Mouse (Mus musculus) CH12.LX (cell line): ENCODE data around the gene Zfp82. TPM values are rescaled to one million over a fixed set of nuclear protein-coding genes. Genes with fewer than 3 reads are reported as not detected.
A peak's percentile ranks its signal among the peaks of the same experiment; 100 is the strongest.

ENCODE experiments used
- DNase-seq: peaks from one replicate; pipeline ENCODE4 v3.0.0-alpha.2; 2013; ENCODE audit errors: extremely low read depth
- H3K27ac ChIP-seq: 2 replicates; pipeline ENCODE4 v1.5.1; 2012; ENCODE audit warnings: low read depth, mild to moderate bottlenecking, control low read depth, moderate library complexity; ENCODE audit not compliant: insufficient read depth
- H3K27me3 ChIP-seq: replicated peaks from 2 replicates; pipeline ENCODE3; 2012; ENCODE audit warnings: inconsistent platforms
- H3K36me3 ChIP-seq, 2 experiments: replicated peaks in 1 of 2; 2 replicates each; pipeline versions ENCODE3 to v1.6.1; 2012; ENCODE audit warnings: inconsistent platforms in 1 of 2, low read length in 1 of 2, mild to moderate bottlenecking in 1 of 2, mixed read lengths in 1 of 2, moderate library complexity in 1 of 2; ENCODE audit not compliant: control insufficient read depth in 1 of 2, insufficient read depth in 1 of 2
- H3K4me1 ChIP-seq, 2 experiments: 2 replicates each; pipeline ENCODE4 v1.6.1; 2012; ENCODE audit warnings: inconsistent platforms in 1 of 2, moderate library complexity in 1 of 2; ENCODE audit not compliant: insufficient read depth in 2 of 2, control insufficient read depth in 1 of 2
- H3K4me2 ChIP-seq: 2 replicates; pipeline ENCODE4 v1.6.1; 2012; ENCODE audit warnings: low read depth, mild to moderate bottlenecking, control low read depth; ENCODE audit not compliant: poor library complexity, insufficient read depth, severe bottlenecking
- H3K4me3 ChIP-seq, 3 experiments: fragments of 150-350 bp in 1 of 3; sonication (generic) in 1 of 3; replicated peaks in 1 of 3; 2 replicates each; pipeline versions ENCODE3 to v1.5.1; 2011 to 2012; ENCODE audit warnings: low read depth in 2 of 3, low read length in 2 of 3, mild to moderate bottlenecking in 2 of 3, moderate library complexity in 2 of 3, control low read depth in 1 of 3, improper control_type of control experiment in 1 of 3, inconsistent platforms in 1 of 3, mixed read lengths in 1 of 3; ENCODE audit not compliant: poor library complexity in 1 of 3
- H3K79me2 ChIP-seq: replicated peaks from 2 replicates; pipeline ENCODE4 v1.6.1; 2012; ENCODE audit warnings: mild to moderate bottlenecking, moderate library complexity; ENCODE audit not compliant: control insufficient read depth, poor library complexity, insufficient read depth, severe bottlenecking; ENCODE audit errors: extremely low read depth
- H3K9ac ChIP-seq: 2 replicates; pipeline ENCODE4 v1.6.1; 2012; ENCODE audit warnings: low read depth, mild to moderate bottlenecking, control low read depth, moderate library complexity; ENCODE audit not compliant: insufficient read depth
- H3K9me3 ChIP-seq: replicated peaks from 2 replicates; pipeline ENCODE3; 2012; ENCODE audit warnings: low read length, inconsistent platforms, mixed read lengths
- BHLHE40 ChIP-seq: IDR thresholded peaks from 2 replicates; pipeline ENCODE4 v1.6.1; 2011; ENCODE audit warnings: mild to moderate bottlenecking, low read depth, low read length, improper control_type of control experiment
- CHD1 ChIP-seq: IDR thresholded peaks from 2 replicates; pipeline ENCODE4 v1.6.1; 2012; ENCODE audit warnings: low read depth, low read length, improper control_type of control experiment, inconsistent platforms
- CHD2 ChIP-seq: IDR thresholded peaks from 2 replicates; pipeline ENCODE4 v1.6.1; 2011; ENCODE audit warnings: low read length, improper control_type of control experiment
- ELF1 ChIP-seq: IDR thresholded peaks from 2 replicates; pipeline ENCODE4 v1.6.1; 2014; ENCODE audit warnings: low read depth, mild to moderate bottlenecking, inconsistent platforms, low read length, improper control_type of control experiment
- EP300 ChIP-seq: IDR thresholded peaks from 2 replicates; pipeline ENCODE4 v1.6.1; 2011; ENCODE audit warnings: low read length, improper control_type of control experiment
- HCFC1 ChIP-seq: IDR thresholded peaks from 2 replicates; pipeline ENCODE4 v1.6.1; 2012; ENCODE audit warnings: low read depth, mild to moderate bottlenecking, inconsistent platforms, low read length, improper control_type of control experiment
- IRF4 ChIP-seq: IDR thresholded peaks from 2 replicates; pipeline ENCODE4 v1.6.1; 2014; ENCODE audit warnings: low read depth, mild to moderate bottlenecking, inconsistent platforms, low read length, improper control_type of control experiment
- JUND ChIP-seq: conservative IDR thresholded peaks from 2 replicates; pipeline ENCODE4 v1.6.1; 2011; ENCODE audit warnings: low read depth, low read length, improper control_type of control experiment
- MAFK ChIP-seq: IDR thresholded peaks from 2 replicates; pipeline ENCODE4 v1.6.1; 2011; ENCODE audit warnings: low read length, improper control_type of control experiment; ENCODE audit not compliant: insufficient replicate concordance
- MAX ChIP-seq: IDR thresholded peaks from 2 replicates; pipeline ENCODE4 v1.6.1; 2011; ENCODE audit warnings: low read length, improper control_type of control experiment
- MXI1 ChIP-seq: IDR thresholded peaks from 2 replicates; pipeline ENCODE4 v1.6.1; 2011; ENCODE audit warnings: mild to moderate bottlenecking, low read depth, low read length, improper control_type of control experiment
- MYC ChIP-seq: IDR thresholded peaks from 2 replicates; pipeline ENCODE4 v1.6.1; 2011; ENCODE audit warnings: low read depth, mild to moderate bottlenecking, improper control_type of control experiment, low read length
- PAX5 ChIP-seq: IDR thresholded peaks from 2 replicates; pipeline ENCODE4 v1.6.1; 2012; ENCODE audit warnings: low read length, inconsistent platforms, mixed read lengths
- POLR2A ChIP-seq: IDR thresholded peaks from 2 replicates; pipeline ENCODE4 v1.6.1; 2011; ENCODE audit warnings: low read depth, mild to moderate bottlenecking, improper control_type of control experiment, low read length
- RAD21 ChIP-seq: IDR thresholded peaks from 2 replicates; pipeline ENCODE4 v1.6.1; 2011; ENCODE audit warnings: low read depth, mild to moderate bottlenecking, low read length, improper control_type of control experiment, moderate library complexity
- SMC3 ChIP-seq: IDR thresholded peaks from 2 replicates; pipeline ENCODE4 v1.6.1; 2011; ENCODE audit warnings: low read depth, low read length, improper control_type of control experiment
- TCF12 ChIP-seq: IDR thresholded peaks from 2 replicates; pipeline ENCODE4 v1.6.1; 2014; ENCODE audit warnings: low read depth, mild to moderate bottlenecking, inconsistent platforms, low read length, improper control_type of control experiment
- UBTF ChIP-seq: IDR thresholded peaks from 2 replicates; pipeline ENCODE4 v1.6.1; 2012; ENCODE audit warnings: low read depth, mild to moderate bottlenecking, inconsistent platforms, low read length, improper control_type of control experiment, moderate library complexity
- USF1 ChIP-seq: IDR thresholded peaks from 2 replicates; pipeline ENCODE4 v1.6.1; 2014; ENCODE audit warnings: low read depth, mild to moderate bottlenecking, inconsistent platforms, low read length, improper control_type of control experiment
- USF2 ChIP-seq: conservative IDR thresholded peaks from 2 replicates; pipeline ENCODE4 v1.6.1; 2011; ENCODE audit warnings: low read depth, low read length, improper control_type of control experiment
- ZKSCAN1 ChIP-seq: IDR thresholded peaks from 2 replicates; pipeline ENCODE4 v1.6.1; 2012; ENCODE audit warnings: low read depth, inconsistent platforms, low read length, improper control_type of control experiment, borderline replicate concordance
- ZMIZ1 ChIP-seq: IDR thresholded peaks from 2 replicates; pipeline ENCODE4 v1.6.1; 2012; ENCODE audit warnings: low read depth, mild to moderate bottlenecking, inconsistent platforms, low read length, improper control_type of control experiment
- dilution Hi-C: fragments of 300-500 bp; cut with MboI; formaldehyde crosslinking; loops from 2 replicates; pipeline ENCODE4 v1.14.3; 2020; ENCODE audit warnings: low sequenced_read_pairs; ENCODE audit not compliant: extremely low pct_unique_long_range_greater_than_20kb, extremely low pct_ligation_motif_present
- in situ Hi-C: fragments of 300-500 bp; cut with MboI; formaldehyde crosslinking; loops from 3 replicates; pipeline ENCODE4 v1.14.3; 2019; ENCODE audit warnings: low sequenced_read_pairs, low pct_ligation_motif_present, low pct_unique_long_range_greater_than_20kb, mixed read lengths
- polyA plus RNA-seq: library from polyadenylated mRNA; unstranded; fragments of >175 nt; gene quantifications from 2 replicates; pipeline ENCODE4 v1.2.1, GENCODE M21; 2012; ENCODE audit warnings: low read depth; ENCODE audit not compliant: insufficient read length
- total RNA-seq, 2 experiments: library from RNA; depleted of rRNA; stranded (reverse); fragments of 300-350 nt in 1 of 2; fragments of >200 nt in 1 of 2; gene quantifications; 2 replicates each; pipeline ENCODE4 v1.2.3; 2012 to 2014

Gene Zfp82
- total and polyA plus RNA-seq, 3 experiments, result 4.9 to 7.1 (median 6.9) TPM

GRCm38 (mm10) chr7:30094646-30095429, 22.1 kb upstream of the Zfp82 start, which contains the start of gene Zfp260 (continued):
- TF ChIP-seq MXI1 (peak; percentile 89), MYC (no peak), RAD21 (no peak), USF1 (no peak), HCFC1 (peak; percentile 94), JUND (no peak; the same call in 1 of the 2 replicates), UBTF (no peak), CHD1 (no peak), ELF1 (peak; percentile 63; the same call in 1 of the 2 replicates), POLR2A (peak; percentile 77)

GRCm38 (mm10) chr7:30093918-30094415, 21.3 kb upstream of the Zfp82 start:
- Histone ChIP-seq H3K4me1 (peaks cover 16 to 39% of the 10 kb centered on the region in 2 experiments), H3K9me3 (no peaks in the 10 kb centered on the region), H3K27ac (no peak overlapping the region), H3K79me2 (peaks cover 8% of the 10 kb centered on the region), H3K4me2 (peak overlapping the region; percentile 87), H3K36me3 (peaks cover 3 to 13% of the 10 kb centered on the region in 2 experiments), H3K27me3 (no peaks in the 10 kb centered on the region), H3K9ac (peak overlapping the region; percentile 21; the same call in 1 of the 2 replicates), H3K4me3 (peak overlapping the region; percentile 68 to 76 (median 73))
- no peak for DNase-seq
- dilution Hi-C loops (no loop called here), in situ Hi-C loops (no loop called here)
- TF ChIP-seq MAFK, result no peak
- no peak for TF ChIP-seq ZKSCAN1
- TF ChIP-seq USF1, result no peak
- TF ChIP-seq PAX5, result no peak
- no peak for TF ChIP-seq SMC3
- TF ChIP-seq JUND, result no peak
- no peak for TF ChIP-seq ZMIZ1
- TF ChIP-seq USF2, result no peak
- TF ChIP-seq CHD2, result no peak
- no peak for TF ChIP-seq BHLHE40
- TF ChIP-seq IRF4, result no peak
- TF ChIP-seq MAX, result no peak
- no peak for TF ChIP-seq TCF12
- no peak for TF ChIP-seq ELF1
- TF ChIP-seq EP300, result no peak
